Mouse (Mus musculus) MEL (cell line): ENCODE results near the gene Agpat1.

Experiments used
- CHD2 ChIP-seq: IDR thresholded peaks from 2 replicates; pipeline ENCODE4 v1.6.1; 2011; ENCODE audit warnings: low read length, improper control_type of control experiment
- CTCF ChIP-seq, 3 experiments: IDR thresholded peaks in 2 of 3; conservative IDR thresholded peaks in 1 of 3; 2 replicates each; pipeline ENCODE4 v1.5.1; 2011 to 2012; ENCODE audit warnings: low read length in 3 of 3, low read depth in 2 of 3, mild to moderate bottlenecking in 2 of 3, improper control_type of control experiment in 1 of 3, inconsistent platforms in 1 of 3, mixed read lengths in 1 of 3, moderate library complexity in 1 of 3; ENCODE audit not compliant: control insufficient read depth in 1 of 3, insufficient read depth in 1 of 3, poor library complexity in 1 of 3, severe bottlenecking in 1 of 3
- JUND ChIP-seq: IDR thresholded peaks from 2 replicates; pipeline ENCODE4 v1.6.1; 2011; ENCODE audit warnings: low read depth, mild to moderate bottlenecking, improper control_type of control experiment, low read length
- NRF1 ChIP-seq: IDR thresholded peaks from 2 replicates; pipeline ENCODE4 v1.6.1; 2014; ENCODE audit warnings: low read depth, mild to moderate bottlenecking, inconsistent platforms, low read length, improper control_type of control experiment, moderate library complexity; ENCODE audit not compliant: poor library complexity, insufficient read depth, severe bottlenecking
- POLR2A ChIP-seq, 2 experiments: IDR thresholded peaks; 2 replicates each; pipeline ENCODE4 v1.6.1; 2011 to 2012; ENCODE audit warnings: low read length in 2 of 2, mild to moderate bottlenecking in 2 of 2, control low read depth in 1 of 2, improper control_type of control experiment in 1 of 2, low read depth in 1 of 2, moderate library complexity in 1 of 2; ENCODE audit not compliant: control insufficient read depth in 1 of 2, insufficient read depth in 1 of 2, poor library complexity in 1 of 2
- SIN3A ChIP-seq: IDR thresholded peaks from 2 replicates; pipeline ENCODE4 v1.6.1; 2012; ENCODE audit warnings: low read length, improper control_type of control experiment, inconsistent platforms
- SMC3 ChIP-seq: IDR thresholded peaks from 2 replicates; pipeline ENCODE4 v1.6.1; 2011; ENCODE audit warnings: low read depth, low read length, improper control_type of control experiment
- ZKSCAN1 ChIP-seq: IDR thresholded peaks from 2 replicates; pipeline ENCODE4 v1.6.1; 2012; ENCODE audit warnings: low read depth, mild to moderate bottlenecking, inconsistent platforms, low read length, improper control_type of control experiment, moderate library complexity

DNA sequence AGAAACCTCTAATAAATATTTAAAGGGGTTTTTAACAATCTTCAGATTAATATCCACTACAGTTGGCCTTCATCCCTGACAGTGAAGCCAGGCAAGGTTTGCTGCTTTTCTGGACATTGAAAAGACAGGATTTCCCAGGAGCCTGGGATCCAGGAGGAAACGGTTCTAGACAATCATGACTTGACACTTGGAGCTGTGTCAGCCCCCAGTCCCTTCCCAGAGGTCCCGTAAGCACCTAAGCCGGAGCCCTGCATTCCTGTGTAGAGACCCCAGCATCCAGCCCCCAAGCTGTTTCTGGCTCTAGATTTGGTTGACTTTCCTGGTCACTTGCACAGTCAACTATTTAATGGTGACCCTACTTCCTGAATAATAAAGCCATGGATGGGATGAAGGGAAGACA is 54.5 kb downstream of the Agpat1 start:
- no peak for TF ChIP-seq POLR2A (IDR thresholded peaks at IDR 0.05; ENCODE audit: control insufficient read depth in 1 of 2, insufficient read depth in 1 of 2, low read depth in 1 of 2, low read length in 2 of 2, poor library complexity in 1 of 2)
- TF ChIP-seq SMC3, result no peak
- TF ChIP-seq CTCF (IDR thresholded peaks at IDR 0.05 in 2 of 3, conservative IDR thresholded peaks at IDR 0.05 in 1 of 3; ENCODE audit: control insufficient read depth in 1 of 3, insufficient read depth in 1 of 3, low read depth in 2 of 3, low read length in 3 of 3, poor library complexity in 1 of 3, severe bottlenecking in 1 of 3), result no peak
- TF ChIP-seq SIN3A, result no peak
- no peak for TF ChIP-seq ZKSCAN1
- no peak for TF ChIP-seq NRF1
- TF ChIP-seq JUND, result no peak
- no peak for TF ChIP-seq CHD2
